ENCODE assay signal across 18 mouse cellular contexts in the genomic region with DNA sequence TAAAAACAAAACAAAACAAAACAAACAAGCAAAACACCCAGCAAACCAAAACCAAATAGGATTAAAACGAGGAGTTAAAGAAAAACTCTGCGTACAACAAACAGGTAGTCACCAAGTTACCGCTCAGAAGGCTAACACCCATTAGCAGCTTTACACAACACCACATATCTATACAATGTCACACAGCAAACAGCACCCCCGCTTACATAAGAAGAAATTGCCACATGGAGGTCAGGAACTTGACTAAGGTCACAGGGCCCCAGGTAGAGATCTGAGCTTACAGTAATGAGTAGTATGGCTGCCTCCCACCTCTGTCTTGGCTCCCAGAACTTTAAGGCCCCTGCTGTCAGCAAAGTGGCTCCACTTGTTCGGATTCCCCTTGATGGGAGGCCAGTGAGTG. TPM values are rescaled to one million over a fixed set of nuclear protein-coding genes. Genes with fewer than 3 reads are reported as not detected.
DNase-seq lines count a peak whose midpoint lies in the region; ATAC-seq and TF ChIP-seq lines count a peak whose summit lies in the region.
"Had no signal": no experiment of that assay in that cellular context is flagged by ENCODE, and none has a peak within 500 bp of the region (broad histone marks: within the 10 kb centered on the region; RNA-seq: fewer than 3 reads in every experiment).

No protein-coding gene starts in this region.

- H3K4me1 ChIP-seq in heart, embryonic 12.5 days (replicated peaks), result peaks cover 41% of the 10 kb centered on the region
- H3K4me1 ChIP-seq in kidney, postnatal 0 days (replicated peaks; ENCODE audit: insufficient read depth, low read length), result peaks cover 9% of the 10 kb centered on the region; the same call in 1 of the 2 replicates
- peaks cover 43% of the 10 kb centered on the region for H3K4me1 ChIP-seq in embryonic facial prominence, embryonic 10.5 days
- H3K4me1 ChIP-seq in liver, postnatal 0 days (ENCODE audit: insufficient read depth), result peaks cover 10% of the 10 kb centered on the region; the same call in 1 of the 2 replicates

- ATAC-seq in heart, embryonic 12.5 days (ENCODE audit: insufficient number of reproducible peaks, low FRiP score), result no peak
- no peak for ATAC-seq in kidney, postnatal 0 days (replicated peaks; ENCODE audit: low FRiP score, low read depth)
- peak; percentile 78 for ATAC-seq in liver, postnatal 0 days
- ATAC-seq: forebrain, embryonic 15.5 days had no signal

- H3K36me3 ChIP-seq in heart, embryonic 12.5 days, result no peaks in the 10 kb centered on the region
- no peaks in the 10 kb centered on the region for H3K36me3 ChIP-seq in kidney, postnatal 0 days (ENCODE audit: insufficient read depth, low read length)
- H3K36me3 ChIP-seq in embryonic facial prominence, embryonic 10.5 days (replicated peaks), result no peaks in the 10 kb centered on the region
- H3K36me3 ChIP-seq in liver, postnatal 0 days (replicated peaks; ENCODE audit: insufficient read depth, low read length), result peaks cover 13% of the 10 kb centered on the region
- H3K36me3 ChIP-seq: forebrain, embryonic 15.5 days; hindbrain, embryonic 10.5 days had no signal

- H3K4me2 ChIP-seq in heart, embryonic 12.5 days, result no peak overlapping the region
- H3K4me2 ChIP-seq in kidney, postnatal 0 days (ENCODE audit: low read length), result no peak overlapping the region
- no peak overlapping the region for H3K4me2 ChIP-seq in liver, postnatal 0 days (ENCODE audit: low read depth, low read length)
- H3K4me2 ChIP-seq: forebrain, embryonic 15.5 days had no signal

- H3K9ac ChIP-seq in heart, embryonic 12.5 days, result no peak overlapping the region
- no peak overlapping the region for H3K9ac ChIP-seq in kidney, postnatal 0 days (ENCODE audit: low read depth, low read length)
- no peak overlapping the region for H3K9ac ChIP-seq in liver, postnatal 0 days (replicated peaks)
- H3K9ac ChIP-seq: forebrain, embryonic 15.5 days had no signal

- no peak for TF ChIP-seq CTCF in kidney, postnatal 0 days (IDR thresholded peaks at IDR 0.05; ENCODE audit: low read depth)
- no peak for TF ChIP-seq CTCF in liver, postnatal 0 days (IDR thresholded peaks at IDR 0.05; ENCODE audit: low read depth)

- peak overlapping the region; percentile 50 for H3K27ac ChIP-seq in heart, embryonic 12.5 days (ENCODE audit: poor library complexity, severe bottlenecking)
- peak overlapping the region; percentile 77 for H3K27ac ChIP-seq in kidney, postnatal 0 days
- 0 out of 2 replicates have a peak overlapping the region, but pooled peaks have one; percentile 20 for H3K27ac ChIP-seq in embryonic facial prominence, embryonic 10.5 days (replicated peaks)
- no peak overlapping the region for H3K27ac ChIP-seq in liver, postnatal 0 days (ENCODE audit: low read depth)
- H3K27ac ChIP-seq: forebrain, embryonic 15.5 days; hindbrain, embryonic 10.5 days had no signal

- 73% methylated on average over 5 of the region's 5 CpGs for WGBS in heart, embryonic 12.5 days
- 83% methylated on average over 5 of the region's 5 CpGs for WGBS in kidney, postnatal 0 days
- 89% methylated on average over 5 of the region's 5 CpGs for WGBS in embryonic facial prominence, embryonic 10.5 days
- 68% methylated on average over 5 of the region's 5 CpGs for WGBS in liver, postnatal 0 days (ENCODE audit: insufficient replicate concordance)

- no peaks in the 10 kb centered on the region for H3K27me3 ChIP-seq in heart, embryonic 12.5 days (replicated peaks)
- H3K27me3 ChIP-seq in kidney, postnatal 0 days (ENCODE audit: insufficient read depth, low read length), result no peaks in the 10 kb centered on the region
- H3K27me3 ChIP-seq in embryonic facial prominence, embryonic 10.5 days (replicated peaks; ENCODE audit: low read depth, poor library complexity, severe bottlenecking), result peaks cover 16% of the 10 kb centered on the region; the same call in 1 of the 2 replicates
- H3K27me3 ChIP-seq in liver, postnatal 0 days (ENCODE audit: insufficient read depth, low read length), result no peaks in the 10 kb centered on the region
- H3K27me3 ChIP-seq: forebrain, embryonic 15.5 days had no signal

- no peaks in the 10 kb centered on the region for H3K9me3 ChIP-seq in heart, embryonic 12.5 days (replicated peaks)
- H3K9me3 ChIP-seq in kidney, postnatal 0 days (replicated peaks; ENCODE audit: low read length), result no peaks in the 10 kb centered on the region
- no peaks in the 10 kb centered on the region for H3K9me3 ChIP-seq in embryonic facial prominence, embryonic 10.5 days
- no peaks in the 10 kb centered on the region for H3K9me3 ChIP-seq in liver, postnatal 0 days (ENCODE audit: low read length)
- H3K9me3 ChIP-seq: forebrain, embryonic 15.5 days; hindbrain, embryonic 10.5 days had no signal

- no peak for TF ChIP-seq EP300 in liver, postnatal 0 days (IDR thresholded peaks at IDR 0.05; ENCODE audit: low read depth)

- no peak for DNase-seq in heart, adult 8-10 months (ENCODE audit: low spot score)
- no peak for DNase-seq in kidney, postnatal 0 days (ENCODE audit: low spot score)
- no peak for DNase-seq in kidney, postnatal 36 days
- DNase-seq in embryonic facial prominence, embryonic 10.5 days (ENCODE audit: low spot score), result no peak
- DNase-seq in liver, postnatal 0 days, result no peak
- DNase-seq in layer of hippocampus, adult 18-20 months (ENCODE audit: low spot score in 2 of 2), result no peak
- DNase-seq: adrenal gland, postnatal 10 days; cerebellum, adult 11-12 months; cerebellum, postnatal 36 days; kidney, postnatal 14 days; lung, postnatal 14 days; right cerebral cortex, postnatal 14 days; thymus, postnatal 36 days had no signal

- H3K4me3 ChIP-seq in heart, embryonic 12.5 days, result no peak overlapping the region
- H3K4me3 ChIP-seq in kidney, postnatal 0 days (replicated peaks; ENCODE audit: low read depth, low read length), result no peak overlapping the region
- no peak overlapping the region for H3K4me3 ChIP-seq in embryonic facial prominence, embryonic 10.5 days
- no peak overlapping the region for H3K4me3 ChIP-seq in liver, postnatal 0 days (ENCODE audit: low read depth, low read length)
- H3K4me3 ChIP-seq: erythroblast, embryonic 14.5 days; forebrain, embryonic 15.5 days; hindbrain, embryonic 10.5 days had no signal

RNA-seq across cellular contexts. Expression of gene Wnt11, which starts 59.4 kb away (rescaled TPM):
- polyA plus RNA-seq in heart, embryonic 12.5 days (2016; fragmentation: Nextera tagmentation; extraction: Ambion mirVana), result 26.3 and 31.0 TPM in 2 replicates
- 1 to 10 TPM; 4.2 to 7.8 (median 6.4) TPM for total RNA-seq in heart, adult 8-10 months (2022)
- 41.5 and 46.9 TPM in 2 replicates for polyA plus RNA-seq in kidney, postnatal 0 days (2015; fragmentation: Nextera tagmentation; extraction: Ambion mirVana)
- 2.0 TPM in 2 replicates for polyA plus RNA-seq in embryonic facial prominence, embryonic 10.5 days (2016; fragmentation: Nextera tagmentation; extraction: Ambion mirVana)
- polyA plus RNA-seq in liver, postnatal 0 days (2015; fragmentation: Nextera tagmentation; extraction: Ambion mirVana), result 0.12 and 0.40 TPM in 2 replicates
- 1 to 10 TPM; 1.5 to 2.3 TPM for total RNA-seq in layer of hippocampus, adult 18-20 months (2021)
- total RNA-seq: granulocyte monocyte progenitor cell, adult 5-6 weeks had no signal
- polyA plus RNA-seq: erythroblast, embryonic 14.5 days had no signal
